In the genomic region with DNA sequence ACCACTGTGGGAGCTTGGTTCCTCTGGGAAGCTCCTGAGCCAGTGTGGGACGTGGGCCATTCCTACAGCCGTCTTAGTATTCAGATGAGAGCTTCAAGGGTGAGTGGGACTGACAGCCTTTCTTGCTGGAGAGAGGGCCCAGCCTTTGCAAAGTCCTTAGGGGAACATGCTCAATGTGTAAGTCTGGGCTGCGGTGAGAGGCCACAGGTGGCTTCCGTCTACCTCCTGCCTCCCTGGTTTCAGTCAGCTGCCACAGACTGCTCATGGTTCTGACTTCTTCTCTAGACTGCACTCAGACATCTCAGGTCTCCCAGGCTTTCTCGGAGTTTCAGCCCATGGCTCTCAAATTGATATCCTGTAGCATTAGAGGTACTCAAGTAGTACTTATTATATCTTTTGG, we compare ENCODE assay signal across 25 mouse cellular contexts.
DNase-seq lines count a peak whose midpoint lies in the region; ATAC-seq lines count a peak whose summit lies in the region.
"Had no signal": no experiment of that assay in that cellular context is flagged by ENCODE, and none has a peak within 500 bp of the region (broad histone marks: within the 10 kb centered on the region; RNA-seq: fewer than 3 reads in every experiment).

No protein-coding gene starts in this region.

- peaks cover 1% of the 10 kb centered on the region; the same call in 1 of the 2 replicates for H3K27me3 ChIP-seq in intestine, embryonic 14.5 days (replicated peaks; ENCODE audit: control insufficient read depth, insufficient read depth, low read length)
- H3K27me3 ChIP-seq in intestine, embryonic 16.5 days (replicated peaks; ENCODE audit: control insufficient read depth, insufficient read depth, low read length): no peaks in the 10 kb centered on the region
- no peaks in the 10 kb centered on the region for H3K27me3 ChIP-seq in lung, embryonic 16.5 days (ENCODE audit: control insufficient read depth, insufficient read depth, low read depth, low read length)
- H3K27me3 ChIP-seq in stomach, embryonic 16.5 days (ENCODE audit: control insufficient read depth, insufficient read depth, low read length): no peaks in the 10 kb centered on the region

- H3K9ac ChIP-seq in intestine, embryonic 14.5 days (ENCODE audit: low read length): no peak overlapping the region
- no peak overlapping the region for H3K9ac ChIP-seq in intestine, embryonic 16.5 days (ENCODE audit: low read depth, low read length)
- no peak overlapping the region for H3K9ac ChIP-seq in lung, embryonic 16.5 days (ENCODE audit: low read length)
- no peak overlapping the region for H3K9ac ChIP-seq in stomach, embryonic 16.5 days (ENCODE audit: low read length)
- H3K9ac ChIP-seq: embryonic facial prominence, embryonic 12.5 days; hindbrain, embryonic 12.5 days; liver, embryonic 14.5 days; midbrain, embryonic 15.5 days had no signal

- no peak overlapping the region for H3K4me2 ChIP-seq in intestine, embryonic 14.5 days (ENCODE audit: low read length)
- no peak overlapping the region for H3K4me2 ChIP-seq in intestine, embryonic 16.5 days (ENCODE audit: low read depth, low read length)
- no peak overlapping the region for H3K4me2 ChIP-seq in lung, embryonic 16.5 days (ENCODE audit: low read depth, low read length)
- H3K4me2 ChIP-seq in stomach, embryonic 16.5 days (ENCODE audit: low read depth, low read length): no peak overlapping the region
- H3K4me2 ChIP-seq: embryonic facial prominence, embryonic 12.5 days; heart, embryonic 11.5 days; hindbrain, embryonic 12.5 days; midbrain, embryonic 15.5 days had no signal

- no peaks in the 10 kb centered on the region for H3K9me3 ChIP-seq in intestine, embryonic 14.5 days (ENCODE audit: control insufficient read depth, low read length)
- H3K9me3 ChIP-seq in intestine, embryonic 16.5 days (ENCODE audit: control insufficient read depth, low read length): no peaks in the 10 kb centered on the region
- H3K9me3 ChIP-seq in lung, embryonic 16.5 days (ENCODE audit: control insufficient read depth, low read length): no peaks in the 10 kb centered on the region
- H3K9me3 ChIP-seq in stomach, embryonic 16.5 days (replicated peaks; ENCODE audit: control insufficient read depth, low read length): no peaks in the 10 kb centered on the region
- H3K9me3 ChIP-seq: embryonic facial prominence, embryonic 12.5 days; forebrain, embryonic 10.5 days; hindbrain, embryonic 12.5 days; midbrain, embryonic 15.5 days had no signal

- H3K36me3 ChIP-seq in intestine, embryonic 14.5 days (ENCODE audit: control insufficient read depth, insufficient read depth, low read length): no peaks in the 10 kb centered on the region
- H3K36me3 ChIP-seq in intestine, embryonic 16.5 days (ENCODE audit: control insufficient read depth, insufficient read depth, low read length): no peaks in the 10 kb centered on the region
- H3K36me3 ChIP-seq in lung, embryonic 16.5 days (ENCODE audit: control insufficient read depth, insufficient read depth, low read length): no peaks in the 10 kb centered on the region
- no peaks in the 10 kb centered on the region for H3K36me3 ChIP-seq in stomach, embryonic 16.5 days (ENCODE audit: control insufficient read depth, insufficient read depth, low read length)
- H3K36me3 ChIP-seq: embryonic facial prominence, embryonic 12.5 days; forebrain, embryonic 10.5 days; hindbrain, embryonic 12.5 days; midbrain, embryonic 15.5 days had no signal

- no peak overlapping the region for H3K4me3 ChIP-seq in intestine, embryonic 14.5 days (ENCODE audit: low read depth, low read length)
- no peak overlapping the region for H3K4me3 ChIP-seq in intestine, embryonic 16.5 days (ENCODE audit: low read length)
- no peak overlapping the region for H3K4me3 ChIP-seq in lung, embryonic 16.5 days (ENCODE audit: low read length)
- no peak overlapping the region for H3K4me3 ChIP-seq in stomach, embryonic 16.5 days (replicated peaks; ENCODE audit: low read length)
- H3K4me3 ChIP-seq: embryonic facial prominence, embryonic 12.5 days; forebrain, embryonic 10.5 days; gastrocnemius, adult 2 months; hindbrain, embryonic 12.5 days; midbrain, embryonic 15.5 days had no signal

- WGBS in intestine, embryonic 14.5 days: 57% methylated on average over 5 of the region's 5 CpGs
- 62% methylated on average over 5 of the region's 5 CpGs for WGBS in intestine, embryonic 16.5 days
- whole genome bisulfite sequencing in lung, embryonic 16.5 days: 48% methylated on average over 5 of the region's 5 CpGs
- WGBS in stomach, embryonic 16.5 days: 52% methylated on average over 5 of the region's 5 CpGs

- ATAC-seq in intestine, embryonic 14.5 days (replicated peaks; ENCODE audit: low FRiP score, low TSS enrichment, low read depth): 0 out of 2 replicates have a peak, but pooled peaks have one; percentile 40
- ATAC-seq in intestine, embryonic 16.5 days: no peak
- peak; percentile 2; the same call in 1 of the 2 replicates for ATAC-seq in lung, embryonic 16.5 days (ENCODE audit: low read depth)
- no peak for ATAC-seq in stomach, embryonic 16.5 days (ENCODE audit: insufficient read depth, low FRiP score)
- ATAC-seq: CD4-positive, CD25-positive, alpha-beta regulatory T cell, adult 4 months; forebrain, embryonic 16.5 days; hindbrain, postnatal 0 days; midbrain, embryonic 15.5 days had no signal

- peaks cover 13% of the 10 kb centered on the region for H3K4me1 ChIP-seq in intestine, embryonic 14.5 days (replicated peaks; ENCODE audit: control insufficient read depth, insufficient read depth, low read length)
- peaks cover 10% of the 10 kb centered on the region; the same call in 1 of the 2 replicates for H3K4me1 ChIP-seq in intestine, embryonic 16.5 days (ENCODE audit: control insufficient read depth, insufficient read depth, low read length)
- H3K4me1 ChIP-seq in lung, embryonic 16.5 days (replicated peaks; ENCODE audit: control insufficient read depth, insufficient read depth, low read length): peaks cover 19% of the 10 kb centered on the region
- peaks cover 23% of the 10 kb centered on the region for H3K4me1 ChIP-seq in stomach, embryonic 16.5 days (ENCODE audit: control insufficient read depth, insufficient read depth, low read length)
- H3K4me1 ChIP-seq: forebrain, embryonic 10.5 days; hindbrain, embryonic 12.5 days; midbrain, embryonic 15.5 days had no signal

- H3K27ac ChIP-seq in intestine, embryonic 14.5 days (ENCODE audit: low read depth): peak overlapping the region; percentile 64; the same call in 1 of the 2 replicates
- H3K27ac ChIP-seq in intestine, embryonic 16.5 days (ENCODE audit: low read length): no peak overlapping the region
- H3K27ac ChIP-seq in lung, embryonic 16.5 days (ENCODE audit: low read length): no peak overlapping the region
- peak overlapping the region; percentile 3 for H3K27ac ChIP-seq in stomach, embryonic 16.5 days (ENCODE audit: low read length)
- H3K27ac ChIP-seq: embryonic facial prominence, embryonic 12.5 days; forebrain, embryonic 10.5 days; gastrocnemius, adult 2 months; hindbrain, embryonic 12.5 days; hindbrain, postnatal 0 days; liver, embryonic 14.5 days; midbrain, embryonic 15.5 days had no signal

- no peak for DNase-seq in intestine, embryonic 14.5 days (ENCODE audit: low spot score)
- DNase-seq in lung, adult 18-20 months: no peak
- DNase-seq in thymus, postnatal 25 days: peak; percentile 32
- no peak for DNase-seq in layer of hippocampus, postnatal 10 days (ENCODE audit: low spot score in 2 of 2)
- DNase-seq in cerebellum, postnatal 25 days: no peak
- DNase-seq: adrenal gland, postnatal 25 days; cerebellum, adult 2 months; cerebellum, postnatal 14 days; gastrocnemius, adult 2 months; gastrocnemius, postnatal 36 days; kidney, adult 18-20 months; liver; spleen, adult 18-20 months had no signal

Comparison
In these comparisons a context has a peak if more than half of its experiments do, and no peak if none do; other contexts are left out.
1. ATAC-seq: peak in intestine, embryonic 14.5 days (single experiment) and lung, embryonic 16.5 days (single experiment); none in intestine, embryonic 16.5 days (single experiment) and stomach, embryonic 16.5 days (single experiment).
2. H3K27ac ChIP-seq: peak in intestine, embryonic 14.5 days (single experiment) and stomach, embryonic 16.5 days (single experiment); none in intestine, embryonic 16.5 days (single experiment) and lung, embryonic 16.5 days (single experiment).